Mouse (Mus musculus): ENCODE measurements around the gene Serpina10.
"Not testable (repeated sequence)": the region's sequence is repeated elsewhere in the genome, so short reads cannot be mapped to it uniquely, and the experiment has no call there.

The Serpina10 gene

DNA sequence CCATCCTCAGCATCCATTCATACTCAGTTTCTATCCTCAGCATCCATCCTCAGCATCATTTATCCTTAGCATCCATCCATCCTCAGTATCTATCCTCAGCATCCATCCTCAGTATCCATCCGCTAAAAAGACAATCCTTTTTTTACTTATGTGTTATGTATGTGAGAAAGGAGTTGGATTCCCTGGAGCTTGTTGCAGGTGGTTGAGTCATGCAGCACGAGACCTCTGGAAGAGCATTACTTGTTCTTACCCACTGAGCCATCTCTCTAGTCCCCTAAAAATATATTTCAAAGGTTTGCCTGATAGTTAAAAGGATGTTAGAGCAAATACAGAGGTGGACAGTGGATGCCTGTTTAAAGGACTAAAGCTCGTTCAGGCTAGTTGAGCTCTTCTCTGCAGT is 29.4 kb downstream of the Serpina10 start:
- DNase-seq, result no peak

DNA sequence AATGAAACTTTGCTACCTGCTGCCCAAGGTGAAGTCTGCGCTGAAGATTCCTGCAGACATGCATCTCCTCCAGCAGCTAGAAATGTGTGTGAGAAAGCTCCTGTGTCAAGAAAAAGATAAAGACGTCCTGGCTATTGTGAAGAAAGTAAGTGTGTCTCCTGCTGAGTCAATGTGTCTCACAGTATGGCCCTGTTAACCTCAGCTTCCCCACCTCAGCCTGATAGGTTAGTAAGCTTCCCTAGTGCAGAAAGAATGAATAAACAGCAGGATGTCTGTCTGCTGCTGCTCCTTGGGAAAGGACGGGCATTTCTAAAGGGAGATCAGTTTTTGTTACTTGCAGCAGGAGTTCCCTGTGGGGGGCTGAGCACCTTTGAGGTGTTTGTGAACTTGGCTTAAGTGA is 30.9 kb downstream of the Serpina10 start:
- no peak for DNase-seq

DNA sequence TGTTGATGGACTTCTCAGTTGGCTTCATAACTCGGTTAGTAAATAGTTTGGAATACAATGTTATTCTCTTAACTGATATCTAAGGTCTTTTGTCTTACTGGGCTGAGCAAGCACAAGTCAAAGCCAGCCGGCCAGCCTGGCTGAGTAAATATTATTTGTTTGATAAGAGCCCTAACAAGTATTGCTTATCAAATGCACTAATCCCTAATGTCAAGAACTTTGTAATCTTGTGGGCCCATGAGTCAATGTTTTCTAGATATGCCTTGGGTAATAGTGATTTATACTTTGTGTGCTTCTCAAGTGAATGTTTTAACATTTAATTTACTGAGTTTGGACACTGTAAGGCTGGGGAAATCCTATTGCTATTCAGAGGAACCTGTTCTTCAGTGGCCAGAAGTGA is 32.8 kb downstream of the Serpina10 start:
- DNase-seq, result no peak

DNA sequence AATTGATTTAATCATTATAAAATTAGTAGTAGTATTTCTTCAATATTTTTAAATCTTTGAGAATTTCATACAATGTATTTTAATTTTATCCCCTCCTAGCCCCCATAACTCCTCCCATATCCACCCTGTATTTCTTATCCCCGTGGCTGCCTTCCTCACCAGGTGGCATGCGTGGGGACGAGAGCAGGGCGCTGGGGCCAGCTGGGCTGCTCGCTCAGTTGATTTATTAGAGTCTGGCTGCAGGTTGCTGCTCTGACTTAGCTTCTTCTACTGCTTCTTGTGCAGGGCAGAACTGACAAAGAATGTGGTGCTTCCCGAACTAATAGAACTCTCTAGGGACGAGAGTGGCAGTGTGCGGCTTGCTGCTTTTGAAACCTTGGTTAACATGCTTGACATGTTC is 47.5 kb downstream of the Serpina10 start:
- DNase-seq, result no peak

DNA sequence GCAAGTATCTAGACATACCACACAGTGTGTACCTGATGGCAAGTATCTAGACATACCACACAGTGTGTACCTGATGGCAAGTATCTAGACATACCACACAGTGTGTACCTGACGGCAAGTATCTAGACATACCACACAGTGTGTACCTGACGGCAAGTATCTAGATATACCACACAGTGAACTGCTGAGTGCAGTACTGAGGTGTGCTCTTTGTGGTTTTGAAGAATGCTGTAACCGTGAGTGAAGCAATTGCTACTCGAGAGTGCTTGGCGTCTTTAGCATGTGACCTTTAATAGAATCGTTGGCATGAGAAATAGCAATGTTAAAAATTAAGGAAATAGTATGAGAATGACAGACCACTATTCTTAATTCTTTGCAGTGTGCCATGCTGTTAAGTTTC is 53.1 kb downstream of the Serpina10 start:
- DNase-seq, result not testable (repeated sequence)

DNA sequence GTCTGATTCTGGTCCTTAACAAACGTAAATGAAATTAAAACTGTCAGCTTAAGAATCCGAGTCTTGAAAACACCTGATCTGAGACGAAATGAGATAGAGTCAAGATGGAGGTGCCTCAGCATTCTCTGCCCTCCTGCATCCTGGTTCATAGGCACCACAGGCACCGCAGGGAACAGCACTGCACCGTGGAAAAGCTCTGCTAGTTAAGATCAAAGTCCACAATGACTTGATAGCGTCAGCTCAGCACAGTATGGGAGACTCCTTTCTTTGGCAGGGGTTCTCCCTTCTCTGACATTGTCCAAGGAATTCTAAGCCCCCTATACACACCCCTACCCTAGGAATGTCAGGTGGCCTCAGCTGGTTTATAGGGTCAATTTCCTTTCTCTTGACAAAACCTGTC is 61.6 kb downstream of the Serpina10 start:
- no peak for DNase-seq

DNA sequence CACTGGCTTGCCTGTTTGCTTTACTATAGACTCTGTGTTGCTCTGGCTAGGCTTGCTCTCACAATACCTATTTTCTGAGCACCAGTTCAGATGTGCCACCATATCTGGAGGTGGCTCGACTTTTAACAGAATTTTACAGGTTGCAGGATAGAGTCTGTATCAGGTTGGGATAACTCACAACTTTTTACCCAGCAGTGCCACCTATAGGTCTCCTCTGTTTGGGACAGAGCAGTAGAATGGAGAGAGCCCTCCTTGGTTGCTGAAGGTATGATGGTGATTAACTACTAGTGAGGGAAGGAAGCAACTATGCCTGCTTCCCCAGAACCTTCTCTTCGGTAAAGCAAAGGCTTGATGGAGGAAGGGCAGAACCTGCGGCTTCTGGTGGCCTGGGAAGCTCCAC is 64.1 kb downstream of the Serpina10 start:
- peak in 1 of 2 experiments; percentile 48 for DNase-seq

DNA sequence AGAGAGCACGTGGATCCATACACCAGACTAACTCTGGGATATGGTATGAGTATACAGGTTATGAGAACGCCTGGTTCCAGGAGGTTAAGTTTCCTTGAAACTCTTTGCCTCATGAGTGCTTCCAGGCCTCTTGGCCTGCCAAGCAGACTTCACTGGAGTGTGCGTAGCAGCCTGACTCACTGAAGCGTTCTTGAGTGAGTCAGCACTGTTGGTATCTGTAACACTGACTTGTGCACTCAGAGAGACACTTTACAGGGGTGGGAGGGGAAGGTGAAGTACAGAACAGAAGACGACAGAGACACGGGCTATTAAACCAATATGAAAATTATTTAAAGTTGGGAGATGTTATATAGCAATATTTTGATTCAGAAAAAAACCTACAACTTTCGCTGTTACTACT is 66.1 kb downstream of the Serpina10 start:
- DNase-seq, result no peak

All from kidney, postnatal 25 days (tissue).